Mouse (Mus musculus) liver, embryonic 14.5 days (tissue): ENCODE results near the gene Otud7b.

Experiments
- CTCF ChIP-seq: IDR thresholded peaks from 2 replicates; pipeline ENCODE4 v1.5.1; 2016; ENCODE audit warnings: antibody characterized with exemption, low read depth, control low read depth
- EP300 ChIP-seq: IDR thresholded peaks from 2 replicates; pipeline ENCODE4 v1.6.1; 2016; ENCODE audit warnings: antibody characterized with exemption, low read depth

DNA sequence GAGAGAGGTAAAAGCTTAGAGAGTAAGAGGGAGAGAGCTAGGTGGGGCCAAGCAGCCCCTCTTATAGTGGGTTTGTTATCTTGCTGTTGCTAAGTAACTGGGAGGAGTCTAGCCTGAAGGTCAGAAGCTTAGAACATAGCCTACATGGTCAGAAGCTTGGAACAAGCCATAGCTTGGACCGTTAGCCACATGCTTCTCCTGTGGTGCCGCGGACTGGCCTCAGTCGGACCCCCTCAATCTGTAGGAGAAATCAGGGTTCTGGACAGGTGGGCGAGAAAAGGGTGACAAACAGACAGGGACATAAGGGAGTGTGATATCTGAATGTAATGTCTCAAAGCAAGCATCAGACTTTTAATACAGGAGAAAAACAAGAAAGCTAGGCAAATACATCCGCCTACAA, 35.3 kb upstream of the Otud7b start:
- no peak for TF ChIP-seq EP300
- TF ChIP-seq CTCF: no peak
